Mouse (Mus musculus) natural killer cell, adult 2 months (primary cell): ENCODE measurements around the gene Klc1.

Source experiments
- DNase-seq, 2 experiments: peaks; one replicate each; pipeline ENCODE4 v3.0.0; 2022; ENCODE audit warnings: low spot score in 2 of 2

Gene Klc1

GRCm38 (mm10) chr12:111743419-111743818 is 15.2 kb upstream of the Klc1 start:
- no peak for DNase-seq

GRCm38 (mm10) chr12:111743981-111744423 is 14.6 kb upstream of the Klc1 start:
- peak in 1 of 2 experiments; percentile 58 for DNase-seq

- no peak for DNase-seq
Measured at GRCm38 (mm10) chr12:111745274-111745673, 13.4 kb upstream of the Klc1 start.

- peak in 1 of 2 experiments; percentile 39 for DNase-seq
Measured at GRCm38 (mm10) chr12:111746091-111746490, 12.6 kb upstream of the Klc1 start.

- no peak for DNase-seq
Measured at GRCm38 (mm10) chr12:111747421-111747820, 11.2 kb upstream of the Klc1 start.

- DNase-seq = no peak
Measured at GRCm38 (mm10) chr12:111750739-111751138, 7.9 kb upstream of the Klc1 start.

GRCm38 (mm10) chr12:111752491-111752890 is 6.2 kb upstream of the Klc1 start:
- DNase-seq = no peak

- DNase-seq = no peak
Measured at GRCm38 (mm10) chr12:111753347-111753746, 5.3 kb upstream of the Klc1 start.

- no peak for DNase-seq
Measured at GRCm38 (mm10) chr12:111754710-111755109, 3.9 kb upstream of the Klc1 start.

- no peak for DNase-seq
Measured at GRCm38 (mm10) chr12:111755231-111755630, 3.4 kb upstream of the Klc1 start.

GRCm38 (mm10) chr12:111756082-111756697 is 2.5 kb upstream of the Klc1 start:
- no peak for DNase-seq

GRCm38 (mm10) chr12:111756698-111757082 is 2.0 kb upstream of the Klc1 start:
- DNase-seq = no peak

- no peak for DNase-seq
Measured at GRCm38 (mm10) chr12:111757561-111758325, 906 bp upstream of the Klc1 start.

- DNase-seq = peak in 1 of 2 experiments; percentile 12
Measured at GRCm38 (mm10) chr12:111759176-111760061, 770 bp downstream of the Klc1 start.

- peak in 1 of 2 experiments; percentile 17 for DNase-seq
Measured at GRCm38 (mm10) chr12:111760306-111760908, 1.8 kb downstream of the Klc1 start.

GRCm38 (mm10) chr12:111762620-111763280 is 4.1 kb downstream of the Klc1 start:
- DNase-seq = no peak

- no peak for DNase-seq
Measured at GRCm38 (mm10) chr12:111766313-111767236, 7.9 kb downstream of the Klc1 start.

- DNase-seq = no peak
Measured at GRCm38 (mm10) chr12:111768322-111768928, 9.8 kb downstream of the Klc1 start.

- no peak for DNase-seq
Measured at GRCm38 (mm10) chr12:111769306-111769705, 10.7 kb downstream of the Klc1 start.
